Mouse (Mus musculus): ENCODE measurements at regions not wholly inside any gene's neighbourhood (a gene's known extent, or its start where the extent isn't known, plus 50 kb on each side); places are given as distances from the start of the nearest gene placed in this dataset.
"Not testable (repeated sequence)": the region's sequence is repeated elsewhere in the genome, so short reads cannot be mapped to it uniquely, and the experiment has no call there.

- no peak for DNase-seq (ENCODE audit: low read depth, low spot score)
Observed at GRCm38 (mm10) chr15:8767624-8768571, 57.3 kb upstream of the Slc1a3 start.

DNA sequence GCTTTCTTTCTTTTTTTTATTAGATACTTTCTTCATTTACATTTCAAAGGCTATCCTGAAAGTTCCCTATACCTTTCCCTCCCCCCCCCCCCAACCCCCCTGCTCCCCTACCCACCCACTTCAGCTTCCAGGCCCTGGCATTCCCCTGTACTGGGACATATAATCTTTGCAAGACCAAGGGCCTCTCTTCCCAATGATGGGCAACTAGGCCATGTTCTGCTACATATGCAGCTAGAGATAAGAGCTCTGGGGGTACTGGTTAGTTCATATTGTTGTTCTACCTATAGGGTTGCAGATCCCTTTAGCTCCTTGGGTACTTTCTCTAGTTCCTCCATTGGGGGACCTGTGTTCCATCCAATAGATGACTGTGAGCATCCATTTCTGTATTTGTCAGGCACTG is 55.6 kb upstream of the Slc1a3 start:
- not testable (repeated sequence) for DNase-seq (ENCODE audit: low read depth, low spot score)

GRCm38 (mm10) chr15:8761741-8762271 is 51.2 kb upstream of the Slc1a3 start:
- no peak for DNase-seq (ENCODE audit: low read depth, low spot score)

DNA sequence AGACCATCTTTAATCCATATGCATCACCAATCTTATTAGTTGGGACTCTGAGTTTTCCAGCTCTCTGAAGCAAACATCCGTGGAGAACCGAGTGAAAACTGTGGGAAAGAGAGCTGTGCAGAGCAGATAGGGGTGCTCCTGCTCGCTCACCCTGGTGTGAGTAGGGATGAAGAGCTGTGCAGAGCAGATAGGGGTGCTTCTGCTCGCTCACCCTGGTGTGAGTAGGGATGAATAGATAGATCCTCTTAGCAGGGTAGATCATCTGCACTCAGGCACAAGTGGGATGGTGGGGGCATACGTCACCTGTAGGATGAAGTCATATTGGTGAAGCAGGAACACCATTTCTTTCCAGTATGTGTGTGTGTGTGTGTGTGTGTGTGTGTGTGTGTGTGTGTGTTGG is 50.6 kb upstream of the Slc1a3 start:
- DNase-seq (ENCODE audit: low read depth, low spot score), result no peak

Measured in retina, adult 2 months (tissue).